Mouse (Mus musculus): Measurements from ENCODE around the gene Lsm4. TPM values are rescaled to one million over a fixed set of nuclear protein-coding genes. Genes with fewer than 3 reads are reported as not detected.

Lsm4 gene
- total and polyA plus RNA-seq, 3 experiments: 152 to 2,024 (median 514) TPM

DNA sequence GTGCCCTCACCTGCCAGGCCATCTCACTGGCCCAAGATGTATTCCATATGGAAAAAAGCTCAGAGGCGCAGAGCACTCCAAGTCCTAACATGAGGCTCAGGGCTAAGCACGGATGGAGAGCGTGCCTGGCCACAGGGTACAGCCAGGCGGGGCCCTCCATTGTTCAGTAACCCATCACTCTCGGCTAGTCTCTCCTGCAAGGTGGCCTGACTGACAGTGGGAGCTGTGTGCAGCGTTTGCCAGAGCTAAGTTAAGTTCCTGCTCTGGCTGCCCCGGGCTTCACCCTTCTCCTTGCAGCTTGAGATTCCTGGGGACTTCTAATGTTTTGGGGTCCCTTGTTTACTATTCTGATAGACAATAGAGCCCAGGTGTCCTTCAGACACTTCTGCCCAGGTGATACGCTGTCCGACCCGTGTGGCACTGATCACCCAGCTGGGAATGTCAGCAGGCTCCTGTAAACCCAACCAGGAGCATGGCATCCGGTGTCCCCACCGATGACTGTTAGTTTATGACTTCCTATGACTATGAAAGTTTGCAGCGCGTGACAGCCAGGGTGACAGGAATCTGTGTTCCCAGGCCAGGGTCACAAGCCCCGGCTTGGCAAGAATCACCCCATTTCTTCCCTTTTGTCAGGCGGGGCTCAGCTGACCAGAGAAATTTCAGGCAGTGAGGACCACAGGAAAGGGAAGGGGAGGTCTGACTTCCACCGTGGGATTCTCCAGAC is 27.4 kb upstream of the Lsm4 start:
- Histone ChIP-seq H3K27me3 (ENCODE audit: control insufficient read depth in 1 of 2, insufficient read depth in 2 of 2, low read length in 2 of 2) (no peaks in the 10 kb centered on the region), H3K4me3 (ENCODE audit: control insufficient read depth in 1 of 2, insufficient read depth in 1 of 2, low read depth in 2 of 2, low read length in 2 of 2) (no peak overlapping the region), H3K79me2 (ENCODE audit: control insufficient read depth, insufficient read depth, low read length, poor library complexity) (no peaks in the 10 kb centered on the region), H3K9me3 (replicated peaks; ENCODE audit: insufficient read depth, low read length) (no peaks in the 10 kb centered on the region), H3K36me3 (ENCODE audit: control insufficient read depth in 1 of 2, insufficient read depth in 2 of 2, low read length in 2 of 2) (peaks cover 0 to 24% of the 10 kb centered on the region in 2 experiments; a peak in 2 of 4 replicates), H3K27ac (ENCODE audit: control insufficient read depth, low read depth, low read length) (no peak overlapping the region), H3K9ac (ENCODE audit: control insufficient read depth, low read depth, low read length, poor library complexity, severe bottlenecking) (no peak overlapping the region), H3K4me1 (ENCODE audit: control insufficient read depth in 1 of 2, insufficient read depth in 2 of 2, low read length in 2 of 2) (peaks cover 9 to 30% of the 10 kb centered on the region in 2 experiments)
- no peak for DNase-seq (ENCODE audit: low read depth, low spot score)
- TF ChIP-seq ZC3H11A (IDR thresholded peaks at IDR 0.05; ENCODE audit: low read depth, low read length): no peak
- no peak for TF ChIP-seq GABPA (IDR thresholded peaks at IDR 0.05; ENCODE audit: low read depth, low read length)
- TF ChIP-seq ZMIZ1 (IDR thresholded peaks at IDR 0.05; ENCODE audit: low read depth, low read length): 0 out of 2 replicates have a peak, but pooled peaks have one; percentile 27
- no peak for TF ChIP-seq MYB (IDR thresholded peaks at IDR 0.05; ENCODE audit: low read depth, low read length)
- no peak for TF ChIP-seq EP300 (IDR thresholded peaks at IDR 0.05; ENCODE audit: low read depth in 1 of 2, low read length in 2 of 2)

- no peak for TF ChIP-seq JUND (IDR thresholded peaks at IDR 0.05; ENCODE audit: low read depth, low read length)
- TF ChIP-seq RAD21 (IDR thresholded peaks at IDR 0.05; ENCODE audit: low read depth, low read length): no peak
- no peak for TF ChIP-seq SIN3A (IDR thresholded peaks at IDR 0.05; ENCODE audit: low read length)
- TF ChIP-seq ZKSCAN1 (IDR thresholded peaks at IDR 0.05; ENCODE audit: low read depth, low read length): no peak
- TF ChIP-seq E2F4 (IDR thresholded peaks at IDR 0.05; ENCODE audit: borderline replicate concordance, low read depth, low read length): no peak
- no peak for TF ChIP-seq USF1 (IDR thresholded peaks at IDR 0.05; ENCODE audit: low read depth, low read length)
- TF ChIP-seq MXI1 (IDR thresholded peaks at IDR 0.05; ENCODE audit: low read depth, low read length): no peak
- Histone ChIP-seq H3K9ac (ENCODE audit: control insufficient read depth, low read depth, low read length, poor library complexity, severe bottlenecking) (no peak overlapping the region), H3K36me3 (ENCODE audit: control insufficient read depth in 1 of 2, insufficient read depth in 2 of 2, low read length in 2 of 2) (peaks cover 0 to 24% of the 10 kb centered on the region in 2 experiments; a peak in 2 of 4 replicates), H3K27ac (ENCODE audit: control insufficient read depth, low read depth, low read length) (no peak overlapping the region), H3K27me3 (ENCODE audit: control insufficient read depth in 1 of 2, insufficient read depth in 2 of 2, low read length in 2 of 2) (no peaks in the 10 kb centered on the region), H3K4me1 (ENCODE audit: control insufficient read depth in 1 of 2, insufficient read depth in 2 of 2, low read length in 2 of 2) (peaks cover 9 to 30% of the 10 kb centered on the region in 2 experiments), H3K79me2 (ENCODE audit: control insufficient read depth, insufficient read depth, low read length, poor library complexity) (no peaks in the 10 kb centered on the region), H3K4me3 (ENCODE audit: control insufficient read depth in 1 of 2, insufficient read depth in 1 of 2, low read depth in 2 of 2, low read length in 2 of 2) (no peak overlapping the region), H3K9me3 (replicated peaks; ENCODE audit: insufficient read depth, low read length) (no peaks in the 10 kb centered on the region)
- DNase-seq (ENCODE audit: low read depth, low spot score): no peak
These were observed 26.7 kb upstream of the Lsm4 start for GRCm38 (mm10) chr8:70646369-70646768.

GRCm38 (mm10) chr8:70646775-70647174 is 26.3 kb upstream of the Lsm4 start:
- Histone ChIP-seq H3K27me3 (ENCODE audit: control insufficient read depth in 1 of 2, insufficient read depth in 2 of 2, low read length in 2 of 2) (no peaks in the 10 kb centered on the region), H3K9me3 (replicated peaks; ENCODE audit: insufficient read depth, low read length) (no peaks in the 10 kb centered on the region), H3K9ac (ENCODE audit: control insufficient read depth, low read depth, low read length, poor library complexity, severe bottlenecking) (peak overlapping the region; percentile 24; the same call in 1 of the 2 replicates), H3K4me3 (ENCODE audit: control insufficient read depth in 1 of 2, insufficient read depth in 1 of 2, low read depth in 2 of 2, low read length in 2 of 2) (no peak overlapping the region), H3K79me2 (ENCODE audit: control insufficient read depth, insufficient read depth, low read length, poor library complexity) (no peaks in the 10 kb centered on the region), H3K4me1 (ENCODE audit: control insufficient read depth in 1 of 2, insufficient read depth in 2 of 2, low read length in 2 of 2) (peaks cover 9 to 30% of the 10 kb centered on the region in 2 experiments), H3K27ac (ENCODE audit: control insufficient read depth, low read depth, low read length) (no peak overlapping the region), H3K36me3 (ENCODE audit: control insufficient read depth in 1 of 2, insufficient read depth in 2 of 2, low read length in 2 of 2) (peaks cover 0 to 24% of the 10 kb centered on the region in 2 experiments; a peak in 2 of 4 replicates)
- TF ChIP-seq E2F4 (IDR thresholded peaks at IDR 0.05; ENCODE audit: borderline replicate concordance, low read depth, low read length): no peak
- no peak for TF ChIP-seq RAD21 (IDR thresholded peaks at IDR 0.05; ENCODE audit: low read depth, low read length)
- no peak for TF ChIP-seq POLR2A (IDR thresholded peaks at IDR 0.05; ENCODE audit: control insufficient read depth in 1 of 2, insufficient read depth in 1 of 2, low read depth in 1 of 2, low read length in 2 of 2, poor library complexity in 1 of 2)
- TF ChIP-seq ZMIZ1 (IDR thresholded peaks at IDR 0.05; ENCODE audit: low read depth, low read length): no peak
- TF ChIP-seq MAZ (IDR thresholded peaks at IDR 0.05; ENCODE audit: low read depth, low read length): no peak
- no peak for TF ChIP-seq NRF1 (IDR thresholded peaks at IDR 0.05; ENCODE audit: insufficient read depth, low read depth, low read length, poor library complexity, severe bottlenecking)
- DNase-seq (ENCODE audit: low read depth, low spot score): no peak

Data from MEL (cell line).